Mouse (Mus musculus): ENCODE measurements around the gene Washc1. TPM values are rescaled to one million over a fixed set of nuclear protein-coding genes. Genes with fewer than 3 reads are reported as not detected.
A peak's percentile ranks its signal among the peaks of the same experiment; 100 is the strongest.

Washc1 gene
- total and polyA plus RNA-seq, 3 experiments, result 20.2 to 44.5 (median 37.0) TPM

DNA sequence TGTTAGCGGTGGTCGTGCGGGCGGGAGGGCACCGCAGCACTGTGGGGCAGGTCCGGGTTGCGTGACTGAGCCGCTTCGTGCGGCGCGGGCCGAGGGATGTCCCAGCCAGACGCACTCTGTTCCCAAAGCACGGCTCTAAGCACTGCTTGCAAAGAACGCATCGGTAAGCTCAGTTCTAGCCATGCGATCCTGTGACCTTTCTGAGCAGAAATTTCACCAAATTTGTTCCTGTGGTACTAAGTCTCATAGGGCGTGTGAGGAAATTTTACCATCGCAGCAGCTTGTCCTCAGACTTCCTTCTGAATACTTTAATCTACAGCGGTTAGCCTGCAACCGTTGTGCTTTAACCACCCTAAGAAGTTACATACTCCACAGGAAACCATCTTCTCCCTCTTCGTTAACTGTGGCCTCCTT lies 33.9 kb upstream of the Washc1 start:
- DNase-seq (ENCODE audit: low spot score) (peak; percentile 22), ATAC-seq (ENCODE audit: extremely low read depth, insufficient number of reproducible peaks, low FRiP score, poor library complexity, severe bottlenecking) (no peak)
- H3K4me3 ChIP-seq (ENCODE audit: low read depth, low read length), result peak overlapping the region; percentile 98

GRCm38 (mm10) chr17:66084486-66084885 lies 26.9 kb upstream of the Washc1 start:
- H3K36me3 ChIP-seq (replicated peaks), result peaks cover 73% of the 10 kb centered on the region

More for the DNA sequence above, 33.9 kb upstream of the Washc1 start:
- H3K36me3 ChIP-seq (replicated peaks), result peaks cover 44% of the 10 kb centered on the region
- H3K9me3 ChIP-seq (replicated peaks), result no peaks in the 10 kb centered on the region
- no peaks in the 10 kb centered on the region for H3K27me3 ChIP-seq (ENCODE audit: insufficient read depth, low read length)
- H3K4me1 ChIP-seq (ENCODE audit: insufficient read depth, low read depth, low read length), result peaks cover 36% of the 10 kb centered on the region
- TF ChIP-seq GATA2 (IDR thresholded peaks at IDR 0.05; ENCODE audit: borderline replicate concordance, low read depth, low read length), result no peak
- no peak for TF ChIP-seq GATA1 (IDR thresholded peaks at IDR 0.05; ENCODE audit: borderline replicate concordance, low read length)
- no peak for TF ChIP-seq TAL1 (conservative IDR thresholded peaks at IDR 0.05; ENCODE audit: low read depth, low read length)
- 0 out of 2 replicates have a peak, but pooled peaks have one; percentile 47 for TF ChIP-seq POLR2AphosphoS5 (IDR thresholded peaks at IDR 0.05; ENCODE audit: insufficient replicate concordance, low read depth, low read length)
- no peak for TF ChIP-seq CTCF (IDR thresholded peaks at IDR 0.05; ENCODE audit: low read depth, low read length)

DNA sequence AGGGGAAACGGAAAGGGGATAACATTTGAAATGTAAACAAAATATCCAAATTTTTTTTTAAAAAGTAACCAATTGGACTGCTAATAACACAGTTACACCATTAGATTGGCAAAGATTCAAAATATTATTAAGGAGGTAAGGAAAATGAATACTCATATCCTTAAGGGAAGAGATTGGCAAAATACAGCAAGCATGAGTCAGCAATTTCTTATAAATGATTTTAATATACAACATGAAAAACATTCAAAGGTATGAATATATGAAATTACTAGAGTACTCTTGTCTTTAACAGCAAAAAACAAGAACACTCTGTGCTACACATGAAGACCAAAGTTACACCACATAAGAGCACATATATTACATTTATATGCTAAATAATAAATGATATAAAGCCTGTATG lies 26.3 kb upstream of the Washc1 start:
- no peak for TF ChIP-seq TAL1 (conservative IDR thresholded peaks at IDR 0.05; ENCODE audit: low read depth, low read length)
- TF ChIP-seq CTCF (IDR thresholded peaks at IDR 0.05; ENCODE audit: low read depth, low read length), result no peak
- TF ChIP-seq GATA1 (IDR thresholded peaks at IDR 0.05; ENCODE audit: borderline replicate concordance, low read length), result no peak
- no peak for TF ChIP-seq POLR2AphosphoS5 (IDR thresholded peaks at IDR 0.05; ENCODE audit: insufficient replicate concordance, low read depth, low read length)
- TF ChIP-seq GATA2 (IDR thresholded peaks at IDR 0.05; ENCODE audit: borderline replicate concordance, low read depth, low read length), result no peak
- ATAC-seq (ENCODE audit: extremely low read depth, insufficient number of reproducible peaks, low FRiP score, poor library complexity, severe bottlenecking) (no peak), DNase-seq (ENCODE audit: low spot score) (no peak)
- Histone ChIP-seq H3K4me3 (ENCODE audit: low read depth, low read length) (no peak overlapping the region), H3K36me3 (replicated peaks) (peaks cover 72% of the 10 kb centered on the region), H3K27me3 (ENCODE audit: insufficient read depth, low read length) (no peaks in the 10 kb centered on the region), H3K9me3 (replicated peaks) (no peaks in the 10 kb centered on the region), H3K4me1 (ENCODE audit: insufficient read depth, low read depth, low read length) (peaks cover 2% of the 10 kb centered on the region; the same call in 1 of the 2 replicates)

More at GRCm38 (mm10) chr17:66084486-66084885, 26.9 kb upstream of the Washc1 start:
- Histone ChIP-seq H3K4me3 (ENCODE audit: low read depth, low read length) (no peak overlapping the region), H3K4me1 (ENCODE audit: insufficient read depth, low read depth, low read length) (peaks cover 4% of the 10 kb centered on the region; the same call in 1 of the 2 replicates), H3K9me3 (replicated peaks) (no peaks in the 10 kb centered on the region), H3K27me3 (ENCODE audit: insufficient read depth, low read length) (no peaks in the 10 kb centered on the region)
- ATAC-seq (ENCODE audit: extremely low read depth, insufficient number of reproducible peaks, low FRiP score, poor library complexity, severe bottlenecking), result no peak
- TF ChIP-seq CTCF (IDR thresholded peaks at IDR 0.05; ENCODE audit: low read depth, low read length) (no peak), POLR2AphosphoS5 (IDR thresholded peaks at IDR 0.05; ENCODE audit: insufficient replicate concordance, low read depth, low read length) (no peak)
- no peak for DNase-seq (ENCODE audit: low spot score)

DNA sequence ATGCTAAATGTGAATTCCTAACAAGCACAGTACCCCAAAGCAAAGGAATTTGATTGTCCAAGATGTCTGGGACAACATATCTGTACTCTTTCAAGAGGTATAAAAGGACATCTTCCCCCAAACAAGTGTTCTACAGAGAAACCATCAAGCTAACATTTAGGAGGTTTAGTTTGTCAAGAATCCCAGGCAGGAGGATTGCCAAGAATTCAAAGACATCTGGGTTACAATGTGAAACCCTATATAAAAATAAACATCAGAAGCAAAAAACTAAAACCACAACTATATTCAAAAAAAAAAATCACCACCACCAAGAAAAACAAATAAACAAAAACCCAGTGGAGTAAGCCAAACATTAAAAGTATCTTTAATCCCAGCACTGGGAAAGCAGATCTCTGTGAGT lies 21.1 kb upstream of the Washc1 start:
- peaks cover 14% of the 10 kb centered on the region for H3K4me1 ChIP-seq (ENCODE audit: insufficient read depth, low read depth, low read length)

DNA sequence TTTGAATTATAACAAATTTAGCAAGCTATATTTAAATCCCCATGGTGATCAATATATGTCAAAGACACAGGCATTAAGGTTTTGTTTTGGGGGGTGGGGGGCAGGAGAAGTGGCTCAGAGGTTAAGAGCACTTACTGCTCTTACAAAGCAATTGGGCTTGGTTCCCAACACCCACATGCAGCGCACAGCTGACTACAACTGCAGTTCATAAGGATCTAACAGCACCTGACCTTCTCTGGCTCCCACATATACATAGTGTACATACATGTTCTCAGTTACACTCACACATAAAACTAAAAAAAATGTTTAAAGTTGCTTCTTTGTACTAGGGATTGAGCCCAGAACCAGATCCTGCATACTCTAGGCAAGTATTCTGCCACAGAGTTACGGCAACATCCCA lies 20.0 kb upstream of the Washc1 start:
- Histone ChIP-seq H3K4me3 (ENCODE audit: low read depth, low read length) (no peak overlapping the region), H3K36me3 (replicated peaks) (peaks cover 77% of the 10 kb centered on the region), H3K9me3 (replicated peaks) (no peaks in the 10 kb centered on the region), H3K4me1 (ENCODE audit: insufficient read depth, low read depth, low read length) (peaks cover 20% of the 10 kb centered on the region), H3K27me3 (ENCODE audit: insufficient read depth, low read length) (no peaks in the 10 kb centered on the region)
- ATAC-seq (ENCODE audit: extremely low read depth, insufficient number of reproducible peaks, low FRiP score, poor library complexity, severe bottlenecking), result no peak
- TF ChIP-seq GATA2 (IDR thresholded peaks at IDR 0.05; ENCODE audit: borderline replicate concordance, low read depth, low read length) (no peak), TAL1 (conservative IDR thresholded peaks at IDR 0.05; ENCODE audit: low read depth, low read length) (no peak), GATA1 (IDR thresholded peaks at IDR 0.05; ENCODE audit: borderline replicate concordance, low read length) (no peak), CTCF (IDR thresholded peaks at IDR 0.05; ENCODE audit: low read depth, low read length) (no peak), POLR2AphosphoS5 (IDR thresholded peaks at IDR 0.05; ENCODE audit: insufficient replicate concordance, low read depth, low read length) (no peak)
- no peak for DNase-seq (ENCODE audit: low spot score)

More for the DNA sequence above, 21.1 kb upstream of the Washc1 start:
- Histone ChIP-seq H3K9me3 (replicated peaks) (no peaks in the 10 kb centered on the region), H3K4me3 (ENCODE audit: low read depth, low read length) (no peak overlapping the region), H3K36me3 (replicated peaks) (peaks cover 79% of the 10 kb centered on the region), H3K27me3 (ENCODE audit: insufficient read depth, low read length) (no peaks in the 10 kb centered on the region)
- TF ChIP-seq CTCF (IDR thresholded peaks at IDR 0.05; ENCODE audit: low read depth, low read length) (no peak), GATA2 (IDR thresholded peaks at IDR 0.05; ENCODE audit: borderline replicate concordance, low read depth, low read length) (no peak)
- DNase-seq (ENCODE audit: low spot score), result no peak
- ATAC-seq (ENCODE audit: extremely low read depth, insufficient number of reproducible peaks, low FRiP score, poor library complexity, severe bottlenecking), result no peak

DNA sequence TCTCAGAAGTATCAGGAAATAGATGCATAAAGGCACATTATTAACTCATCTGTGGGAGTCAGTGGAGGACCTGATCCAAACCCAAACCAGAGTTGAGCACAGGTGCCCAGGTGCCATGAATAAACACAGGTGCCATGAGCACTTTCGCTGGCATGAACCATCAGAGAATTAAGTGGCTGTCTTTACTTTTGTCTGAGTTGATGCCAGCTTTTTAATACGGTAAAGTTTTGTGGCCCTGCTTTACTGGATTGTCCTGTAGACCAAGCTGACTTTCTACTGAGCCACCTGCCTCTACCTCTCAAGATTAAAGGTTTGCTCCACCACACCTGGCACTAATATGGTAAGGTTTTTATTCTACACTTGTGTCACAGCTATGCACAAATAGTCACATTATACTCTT lies 19.3 kb upstream of the Washc1 start:
- H3K9me3 ChIP-seq (replicated peaks), result no peaks in the 10 kb centered on the region
- peaks cover 24% of the 10 kb centered on the region for H3K4me1 ChIP-seq (ENCODE audit: insufficient read depth, low read depth, low read length)
- H3K4me3 ChIP-seq (ENCODE audit: low read depth, low read length), result no peak overlapping the region
- H3K36me3 ChIP-seq (replicated peaks), result peaks cover 75% of the 10 kb centered on the region
- DNase-seq (ENCODE audit: low spot score), result no peak
- H3K27me3 ChIP-seq (ENCODE audit: insufficient read depth, low read length), result no peaks in the 10 kb centered on the region
- no peak for TF ChIP-seq POLR2AphosphoS5 (IDR thresholded peaks at IDR 0.05; ENCODE audit: insufficient replicate concordance, low read depth, low read length)
- ATAC-seq (ENCODE audit: extremely low read depth, insufficient number of reproducible peaks, low FRiP score, poor library complexity, severe bottlenecking), result no peak

- no peak for ATAC-seq (ENCODE audit: extremely low read depth, insufficient number of reproducible peaks, low FRiP score, poor library complexity, severe bottlenecking)
- Histone ChIP-seq H3K4me1 (ENCODE audit: insufficient read depth, low read depth, low read length) (peaks cover 29% of the 10 kb centered on the region), H3K27me3 (ENCODE audit: insufficient read depth, low read length) (no peaks in the 10 kb centered on the region), H3K4me3 (ENCODE audit: low read depth, low read length) (no peak overlapping the region), H3K9me3 (replicated peaks) (no peaks in the 10 kb centered on the region), H3K36me3 (replicated peaks) (peaks cover 75% of the 10 kb centered on the region)
- DNase-seq (ENCODE audit: low spot score), result no peak
- no peak for TF ChIP-seq CTCF (IDR thresholded peaks at IDR 0.05; ENCODE audit: low read depth, low read length)
- no peak for TF ChIP-seq GATA1 (IDR thresholded peaks at IDR 0.05; ENCODE audit: borderline replicate concordance, low read length)
- TF ChIP-seq POLR2AphosphoS5 (IDR thresholded peaks at IDR 0.05; ENCODE audit: insufficient replicate concordance, low read depth, low read length), result no peak
- no peak for TF ChIP-seq TAL1 (conservative IDR thresholded peaks at IDR 0.05; ENCODE audit: low read depth, low read length)
- no peak for TF ChIP-seq GATA2 (IDR thresholded peaks at IDR 0.05; ENCODE audit: borderline replicate concordance, low read depth, low read length)
These were observed 18.7 kb upstream of the Washc1 start for GRCm38 (mm10) chr17:66092664-66093063.

All from G1E (cell line).